Mouse (Mus musculus): ENCODE results near the gene Pdzrn4. TPM values are rescaled to one million over a fixed set of nuclear protein-coding genes. Genes with fewer than 3 reads are reported as not detected.

Pdzrn4 gene
- total RNA-seq, 1 experiment, result not detected

- in situ Hi-C loops (cut with MboI; ENCODE audit: low sequenced_read_pairs in 2 of 2, unreplicated experiment in 2 of 2), result no loop called here
- no peaks in the 10 kb centered on the region for H3K4me1 ChIP-seq (ENCODE audit: control insufficient read depth in 2 of 2, insufficient read depth in 2 of 2, low read length in 2 of 2, poor library complexity in 1 of 2)
- no peaks in the 10 kb centered on the region for H3K36me3 ChIP-seq (ENCODE audit: control insufficient read depth, insufficient read depth, low read length, poor library complexity, severe bottlenecking)
- no peaks in the 10 kb centered on the region for H3K9me3 ChIP-seq (ENCODE audit: control insufficient read depth, insufficient read depth, low read depth, low read length)
- no peak for DNase-seq (ENCODE audit: low read depth, low spot score)
- H3K4me3 ChIP-seq (ENCODE audit: insufficient read depth in 1 of 2, low read depth in 1 of 2, low read length in 2 of 2, poor library complexity in 1 of 2, severe bottlenecking in 1 of 2), result no peak overlapping the region
- TF ChIP-seq ZC3H11A (IDR thresholded peaks at IDR 0.05; ENCODE audit: borderline replicate concordance, low read depth, low read length), result no peak
- TF ChIP-seq ZNF384 (IDR thresholded peaks at IDR 0.05; ENCODE audit: low read depth, low read length), result no peak
- no peak overlapping the region for H3K9ac ChIP-seq (ENCODE audit: insufficient read depth, low read depth, low read length, poor library complexity, severe bottlenecking)
- H3K27ac ChIP-seq (ENCODE audit: insufficient read depth, low read depth, low read length, poor library complexity, severe bottlenecking), result no peak overlapping the region
Observed at GRCm38 (mm10) chr15:92587431-92587830, 190.8 kb downstream of the Pdzrn4 start.

GRCm38 (mm10) chr15:92594721-92595120 is 198.0 kb downstream of the Pdzrn4 start:
- no peaks in the 10 kb centered on the region for H3K9me3 ChIP-seq (ENCODE audit: control insufficient read depth, insufficient read depth, low read depth, low read length)
- peaks cover 0 to 4% of the 10 kb centered on the region in 2 experiments; a peak in 1 of 4 replicates for H3K4me1 ChIP-seq (ENCODE audit: control insufficient read depth in 2 of 2, insufficient read depth in 2 of 2, low read length in 2 of 2, poor library complexity in 1 of 2)
- TF ChIP-seq CHD2 (IDR thresholded peaks at IDR 0.05; ENCODE audit: low read depth, low read length) (no peak), ZNF384 (IDR thresholded peaks at IDR 0.05; ENCODE audit: low read depth, low read length) (no peak), ZC3H11A (IDR thresholded peaks at IDR 0.05; ENCODE audit: borderline replicate concordance, low read depth, low read length) (no peak), MAFK (IDR thresholded peaks at IDR 0.05; ENCODE audit: insufficient read depth, low read depth, low read length) (no peak)
- no peaks in the 10 kb centered on the region for H3K36me3 ChIP-seq (ENCODE audit: control insufficient read depth, insufficient read depth, low read length, poor library complexity, severe bottlenecking)
- H3K4me3 ChIP-seq (ENCODE audit: insufficient read depth in 1 of 2, low read depth in 1 of 2, low read length in 2 of 2, poor library complexity in 1 of 2, severe bottlenecking in 1 of 2), result no peak overlapping the region
- no peak for DNase-seq (ENCODE audit: low read depth, low spot score)
- no peak overlapping the region for H3K27ac ChIP-seq (ENCODE audit: insufficient read depth, low read depth, low read length, poor library complexity, severe bottlenecking)
- no peak overlapping the region for H3K9ac ChIP-seq (ENCODE audit: insufficient read depth, low read depth, low read length, poor library complexity, severe bottlenecking)
- in situ Hi-C loops (cut with MboI; ENCODE audit: low sequenced_read_pairs in 2 of 2, unreplicated experiment in 2 of 2), result no loop called here

GRCm38 (mm10) chr15:92597011-92597780 is 200.5 kb downstream of the Pdzrn4 start:
- peak overlapping the region in 1 of 2 experiments; percentile 34; a peak in 1 of 4 replicates for H3K4me3 ChIP-seq (ENCODE audit: insufficient read depth in 1 of 2, low read depth in 1 of 2, low read length in 2 of 2, poor library complexity in 1 of 2, severe bottlenecking in 1 of 2)
- H3K9ac ChIP-seq (ENCODE audit: insufficient read depth, low read depth, low read length, poor library complexity, severe bottlenecking), result no peak overlapping the region
- in situ Hi-C loops (cut with MboI; ENCODE audit: low sequenced_read_pairs in 2 of 2, unreplicated experiment in 2 of 2), result no loop called here
- no peak overlapping the region for H3K27ac ChIP-seq (ENCODE audit: insufficient read depth, low read depth, low read length, poor library complexity, severe bottlenecking)
- no peaks in the 10 kb centered on the region for H3K36me3 ChIP-seq (ENCODE audit: control insufficient read depth, insufficient read depth, low read length, poor library complexity, severe bottlenecking)
- H3K4me1 ChIP-seq (ENCODE audit: control insufficient read depth in 2 of 2, insufficient read depth in 2 of 2, low read length in 2 of 2, poor library complexity in 1 of 2), result peaks cover 0 to 4% of the 10 kb centered on the region in 2 experiments; a peak in 1 of 4 replicates
- no peaks in the 10 kb centered on the region for H3K9me3 ChIP-seq (ENCODE audit: control insufficient read depth, insufficient read depth, low read depth, low read length)
- TF ChIP-seq MAFK (IDR thresholded peaks at IDR 0.05; ENCODE audit: insufficient read depth, low read depth, low read length), result no peak
- TF ChIP-seq HCFC1 (IDR thresholded peaks at IDR 0.05; ENCODE audit: borderline replicate concordance, insufficient read depth, low read length), result no peak
- no peak for TF ChIP-seq CHD2 (IDR thresholded peaks at IDR 0.05; ENCODE audit: low read depth, low read length)
- no peak for TF ChIP-seq ZNF384 (IDR thresholded peaks at IDR 0.05; ENCODE audit: low read depth, low read length)
- TF ChIP-seq ZC3H11A (IDR thresholded peaks at IDR 0.05; ENCODE audit: borderline replicate concordance, low read depth, low read length), result no peak
- no peak for DNase-seq (ENCODE audit: low read depth, low spot score)

GRCm38 (mm10) chr15:92598380-92599295 is 202.0 kb downstream of the Pdzrn4 start:
- no peak for DNase-seq (ENCODE audit: low read depth, low spot score)
- Histone ChIP-seq H3K4me1 (ENCODE audit: control insufficient read depth in 2 of 2, insufficient read depth in 2 of 2, low read length in 2 of 2, poor library complexity in 1 of 2) (peaks cover 0 to 4% of the 10 kb centered on the region in 2 experiments; a peak in 1 of 4 replicates), H3K9me3 (ENCODE audit: control insufficient read depth, insufficient read depth, low read depth, low read length) (no peaks in the 10 kb centered on the region), H3K27ac (ENCODE audit: insufficient read depth, low read depth, low read length, poor library complexity, severe bottlenecking) (no peak overlapping the region), H3K9ac (ENCODE audit: insufficient read depth, low read depth, low read length, poor library complexity, severe bottlenecking) (no peak overlapping the region), H3K36me3 (ENCODE audit: control insufficient read depth, insufficient read depth, low read length, poor library complexity, severe bottlenecking) (no peaks in the 10 kb centered on the region), H3K4me3 (ENCODE audit: insufficient read depth in 1 of 2, low read depth in 1 of 2, low read length in 2 of 2, poor library complexity in 1 of 2, severe bottlenecking in 1 of 2) (no peak overlapping the region)
- TF ChIP-seq CHD2 (IDR thresholded peaks at IDR 0.05; ENCODE audit: low read depth, low read length) (no peak), ZC3H11A (IDR thresholded peaks at IDR 0.05; ENCODE audit: borderline replicate concordance, low read depth, low read length) (no peak), ZNF384 (IDR thresholded peaks at IDR 0.05; ENCODE audit: low read depth, low read length) (no peak), MAFK (IDR thresholded peaks at IDR 0.05; ENCODE audit: insufficient read depth, low read depth, low read length) (no peak), HCFC1 (IDR thresholded peaks at IDR 0.05; ENCODE audit: borderline replicate concordance, insufficient read depth, low read length) (no peak)
- in situ Hi-C loops (cut with MboI; ENCODE audit: low sequenced_read_pairs in 2 of 2, unreplicated experiment in 2 of 2), result no loop called here

All from ES-E14 (cell line).